Mouse (Mus musculus) hindbrain, embryonic 14.5 days (tissue): ENCODE data around the gene H60b. TPM values are rescaled to one million over a fixed set of nuclear protein-coding genes. Genes with fewer than 3 reads are reported as not detected.
"Not testable (repeated sequence)": the region's sequence is repeated elsewhere in the genome, so short reads cannot be mapped to it uniquely, and the experiment has no call there.

Experiments
- ATAC-seq: fragments of 200-750 bp; cut with Nextera tagmentation; 2 replicates; pipeline ENCODE4 v1.8.0; 2017; ENCODE audit warnings: moderate number of reproducible peaks, mild to moderate bottlenecking, moderate TSS enrichment, moderate library complexity; ENCODE audit not compliant: low FRiP score
- DNase-seq: peaks from one replicate; pipeline ENCODE4 v3.0.0-alpha.2; 2015; ENCODE audit warnings: low spot score
- H3K27ac ChIP-seq: fragments of 300-500 bp; sonication (generic); 2 replicates; pipeline ENCODE4 v1.5.1; 2014; ENCODE audit warnings: mild to moderate bottlenecking, moderate library complexity
- H3K27me3 ChIP-seq: fragments of 300-500 bp; sonication (generic); 2 replicates; pipeline ENCODE4 v1.6.1; 2014; ENCODE audit warnings: mild to moderate bottlenecking, low read length, mixed read lengths; ENCODE audit not compliant: control insufficient read depth, insufficient read depth
- H3K36me3 ChIP-seq: fragments of 300-500 bp; sonication (generic); replicated peaks from 2 replicates; pipeline ENCODE4 v1.6.1; 2014; ENCODE audit not compliant: control insufficient read depth, insufficient read depth
- H3K4me1 ChIP-seq: fragments of 300-500 bp; sonication (generic); replicated peaks from 2 replicates; pipeline ENCODE4 v1.6.1; 2014; ENCODE audit warnings: antibody characterized with exemption, low read length, mixed read lengths; ENCODE audit not compliant: control insufficient read depth, insufficient read depth
- H3K4me2 ChIP-seq: fragments of 300-500 bp; sonication (generic); replicated peaks from 2 replicates; pipeline ENCODE4 v1.6.1; 2014; ENCODE audit warnings: mild to moderate bottlenecking, moderate library complexity
- H3K4me3 ChIP-seq: fragments of 300-500 bp; sonication (generic); replicated peaks from 2 replicates; pipeline ENCODE4 v1.5.1; 2014; ENCODE audit warnings: mild to moderate bottlenecking, low read length
- H3K9ac ChIP-seq: fragments of 300-500 bp; sonication (generic); 2 replicates; pipeline ENCODE4 v1.6.1; 2014
- H3K9me3 ChIP-seq: fragments of 300-500 bp; sonication (generic); 2 replicates; pipeline ENCODE4 v1.6.1; 2016; ENCODE audit warnings: low read length; ENCODE audit not compliant: control insufficient read depth
- WGBS: fragments of 180-500 bp; shearing (Covaris S2); extraction: QIAGEN DNeasy Blood & Tissue Kit; methylation state at CpG from one replicate; pipeline ENCODE4 v1.1.7; 2014; 5-methylcytosine and 5-hydroxymethylcytosine counted together
- polyA plus RNA-seq: library from polyadenylated mRNA; unstranded; fragments of >200 nt; fragmentation: Nextera tagmentation; extraction: Ambion mirVana; gene quantifications from 2 replicates; pipeline ENCODE4 v1.2.1, GENCODE M21; 2014

The H60b gene
- polyA plus RNA-seq, 1 experiment from 2014 or later: 0.25 TPM

- peak; percentile 72 for DNase-seq
- Histone ChIP-seq H3K4me2 (peak overlapping the region; percentile 46), H3K27me3 (peaks cover 22% of the 10 kb centered on the region)
- H3K9ac ChIP-seq, H3K9me3 ChIP-seq, H3K4me3 ChIP-seq, H3K36me3 ChIP-seq, H3K4me1 ChIP-seq, H3K27ac ChIP-seq: not testable (repeated sequence)
- ATAC-seq: peak; percentile 56; the same call in 1 of the 2 replicates
- WGBS: 37% methylated on average over 14 of the region's 16 CpGs
These were observed 5.6 kb downstream of the H60b start for GRCm38 (mm10) chr10:22163705-22164583.

GRCm38 (mm10) chr10:22165328-22166003 is 7.1 kb downstream of the H60b start:
- not testable (repeated sequence) for ATAC-seq, H3K36me3 ChIP-seq, H3K9ac ChIP-seq, DNase-seq, H3K27ac ChIP-seq, H3K4me3 ChIP-seq, H3K27me3 ChIP-seq, H3K4me2 ChIP-seq, H3K4me1 ChIP-seq, H3K9me3 ChIP-seq
- 67% methylated on average over 5 of the region's 5 CpGs for WGBS

GRCm38 (mm10) chr10:22166025-22166424 is 7.6 kb downstream of the H60b start:
- DNase-seq, H3K27ac ChIP-seq, H3K4me1 ChIP-seq, ATAC-seq, H3K9ac ChIP-seq, H3K4me2 ChIP-seq, H3K4me3 ChIP-seq, H3K27me3 ChIP-seq, H3K36me3 ChIP-seq, H3K9me3 ChIP-seq: not testable (repeated sequence)
- 83% methylated on average over 2 of the region's 2 CpGs for WGBS

GRCm38 (mm10) chr10:22167061-22167460 is 8.7 kb downstream of the H60b start:
- not testable (repeated sequence) for H3K9ac ChIP-seq, H3K4me3 ChIP-seq, H3K27me3 ChIP-seq, H3K36me3 ChIP-seq, DNase-seq, H3K27ac ChIP-seq, H3K4me1 ChIP-seq, H3K9me3 ChIP-seq, ATAC-seq, H3K4me2 ChIP-seq
- WGBS: 89% methylated on average over 1 of the region's 1 CpGs

- not testable (repeated sequence) for H3K9ac ChIP-seq, H3K27me3 ChIP-seq, DNase-seq, ATAC-seq, H3K36me3 ChIP-seq, H3K9me3 ChIP-seq, H3K4me2 ChIP-seq, H3K27ac ChIP-seq, H3K4me1 ChIP-seq, H3K4me3 ChIP-seq
These were observed 10.7 kb downstream of the H60b start for GRCm38 (mm10) chr10:22169116-22169515.

GRCm38 (mm10) chr10:22172431-22173334 is 14.3 kb downstream of the H60b start:
- not testable (repeated sequence) for H3K27ac ChIP-seq, H3K36me3 ChIP-seq, H3K4me3 ChIP-seq, ATAC-seq, H3K27me3 ChIP-seq, DNase-seq, H3K4me1 ChIP-seq, H3K4me2 ChIP-seq, H3K9ac ChIP-seq, H3K9me3 ChIP-seq
- WGBS: 50% methylated on average over 4 of the region's 5 CpGs

- H3K9ac ChIP-seq, H3K4me3 ChIP-seq, H3K36me3 ChIP-seq, H3K4me2 ChIP-seq, DNase-seq, H3K9me3 ChIP-seq, ATAC-seq, H3K27me3 ChIP-seq, H3K4me1 ChIP-seq, H3K27ac ChIP-seq: not testable (repeated sequence)
- WGBS: 17% methylated on average over 11 of the region's 17 CpGs
These were observed 15.2 kb downstream of the H60b start for GRCm38 (mm10) chr10:22173335-22174189.

- not testable (repeated sequence) for H3K4me1 ChIP-seq, DNase-seq, H3K4me3 ChIP-seq, H3K27me3 ChIP-seq, H3K4me2 ChIP-seq, ATAC-seq, H3K27ac ChIP-seq, H3K9ac ChIP-seq, H3K36me3 ChIP-seq, H3K9me3 ChIP-seq
- 87% methylated on average over 2 of the region's 2 CpGs for WGBS
These were observed 15.8 kb downstream of the H60b start for GRCm38 (mm10) chr10:22174190-22174487.
